Mouse (Mus musculus) hindbrain, embryonic 16.5 days (tissue): ENCODE data around the gene Gm20852. TPM values are rescaled to one million over a fixed set of nuclear protein-coding genes. Genes with fewer than 3 reads are reported as not detected.
"Not testable (repeated sequence)": the region's sequence is repeated elsewhere in the genome, so short reads cannot be mapped to it uniquely, and the experiment has no call there.

ENCODE experiments used
- ATAC-seq: fragments of 200-750 bp; cut with Nextera tagmentation; 2 replicates; pipeline ENCODE4 v1.8.0; 2017; ENCODE audit warnings: moderate TSS enrichment, moderate library complexity
- H3K27ac ChIP-seq: fragments of 300-500 bp; sonication (generic); 2 replicates; pipeline ENCODE4 v1.5.1; 2014; ENCODE audit warnings: low read depth, mild to moderate bottlenecking, control low read depth, low read length, moderate library complexity
- H3K27me3 ChIP-seq: fragments of 300-500 bp; sonication (generic); replicated peaks from 2 replicates; pipeline ENCODE4 v1.6.1; 2014; ENCODE audit warnings: low read length; ENCODE audit not compliant: control insufficient read depth, insufficient read depth
- H3K36me3 ChIP-seq: fragments of 300-500 bp; sonication (generic); 2 replicates; pipeline ENCODE4 v1.6.1; 2014; ENCODE audit warnings: mild to moderate bottlenecking, low read length, moderate library complexity, mixed read lengths; ENCODE audit not compliant: control insufficient read depth, insufficient read depth
- H3K4me1 ChIP-seq: fragments of 300-500 bp; sonication (generic); 2 replicates; pipeline ENCODE4 v1.6.1; 2014; ENCODE audit warnings: low read depth, low read length; ENCODE audit not compliant: control insufficient read depth, insufficient read depth
- H3K4me2 ChIP-seq: fragments of 300-500 bp; sonication (generic); 2 replicates; pipeline ENCODE4 v1.6.1; 2014; ENCODE audit warnings: mild to moderate bottlenecking, low read length, control low read depth, moderate library complexity
- H3K4me3 ChIP-seq: fragments of 300-500 bp; sonication (generic); 2 replicates; pipeline ENCODE4 v1.5.1; 2014; ENCODE audit warnings: mild to moderate bottlenecking, low read length, control low read depth, moderate library complexity
- H3K9ac ChIP-seq: fragments of 300-500 bp; sonication (generic); 2 replicates; pipeline ENCODE4 v1.6.1; 2014; ENCODE audit warnings: low read depth, mild to moderate bottlenecking, control low read depth, low read length, moderate library complexity
- H3K9me3 ChIP-seq: fragments of 300-500 bp; sonication (generic); 2 replicates; pipeline ENCODE4 v1.6.1; 2014; ENCODE audit warnings: mild to moderate bottlenecking, low read length, moderate library complexity; ENCODE audit not compliant: control insufficient read depth
- WGBS: fragments of 180-500 bp; shearing (Covaris S2); extraction: QIAGEN DNeasy Blood & Tissue Kit; methylation state at CpG from one replicate; pipeline ENCODE4 v1.1.7; 2014; 5-methylcytosine and 5-hydroxymethylcytosine counted together
- polyA plus RNA-seq: library from polyadenylated mRNA; unstranded; fragments of >200 nt; fragmentation: Nextera tagmentation; extraction: Ambion mirVana; gene quantifications from 2 replicates; pipeline ENCODE4 v1.2.1, GENCODE M21; 2015

Gene Gm20852
- polyA plus RNA-seq, result not detected in 2 replicates

DNA sequence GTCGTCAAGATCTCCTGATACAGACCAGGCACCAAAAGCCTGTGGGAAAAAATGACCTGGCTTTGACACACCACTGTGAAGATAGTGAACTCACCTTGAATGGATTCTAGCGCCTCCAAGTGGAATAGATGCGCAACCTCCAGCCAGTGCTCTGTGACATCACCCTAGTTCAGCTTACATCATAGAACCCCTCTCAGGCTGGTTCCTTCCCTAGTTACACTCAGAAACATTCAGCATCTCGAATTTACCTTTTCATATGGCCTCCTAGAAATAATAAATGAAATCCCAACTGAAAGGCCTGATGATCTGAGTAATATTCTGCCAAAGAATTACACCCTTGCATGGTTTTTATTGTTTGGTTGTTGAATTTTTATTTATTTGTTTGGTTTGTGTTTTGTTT is at the start of gene Gm20852:
Gene Gm20852, minus strand, starts transcription at position 101 of the 400 bp plus-strand sequence.
- no CpG with 5 or more reads among the region's 4 CpGs for WGBS
- not testable (repeated sequence) for H3K4me3 ChIP-seq, H3K27ac ChIP-seq, H3K27me3 ChIP-seq, H3K4me1 ChIP-seq, H3K4me2 ChIP-seq, ATAC-seq, H3K9ac ChIP-seq, H3K36me3 ChIP-seq, H3K9me3 ChIP-seq
